Mouse (Mus musculus) cerebellum, adult (tissue): ENCODE data around the gene Zfp94.
A peak's percentile ranks its signal among the peaks of the same experiment; 100 is the strongest.

Experiments
- ATAC-seq: cut with Nextera tagmentation; 2 replicates; pipeline ENCODE4 v1.9.2; 2017; ENCODE audit warnings: mild to moderate bottlenecking, moderate library complexity, mixed read lengths; ENCODE audit not compliant: insufficient number of reproducible peaks, low FRiP score, low TSS enrichment

The Zfp94 gene

DNA sequence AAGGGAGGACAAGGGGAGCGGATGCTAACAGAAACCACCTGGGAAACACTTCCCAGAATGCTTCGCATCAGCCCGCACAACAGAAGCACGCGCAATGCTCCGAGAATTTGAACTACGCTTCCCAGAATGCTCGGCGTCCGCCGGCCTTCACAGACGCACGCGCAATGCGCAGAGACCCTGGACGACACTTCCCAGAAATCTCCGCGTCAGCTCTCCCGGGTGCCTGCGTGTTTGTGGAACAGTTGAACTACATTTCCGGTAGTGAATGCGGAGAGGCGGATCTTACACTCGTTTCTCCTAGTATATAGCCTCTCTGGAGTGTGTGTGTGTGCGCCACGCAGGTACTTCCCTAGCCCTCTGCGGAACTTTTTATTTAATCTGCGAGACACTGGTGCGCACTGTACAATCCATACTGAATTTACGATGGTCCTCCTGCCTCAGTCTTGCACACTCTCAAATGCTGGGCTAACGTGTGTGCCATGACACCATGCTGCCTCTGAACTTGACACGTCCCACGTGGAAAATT lies at the start of gene Zfp94:
Gene Zfp94, minus strand, starts transcription at position 100 of the 526 bp plus-strand sequence.
- ATAC-seq: peak; percentile 97

DNA sequence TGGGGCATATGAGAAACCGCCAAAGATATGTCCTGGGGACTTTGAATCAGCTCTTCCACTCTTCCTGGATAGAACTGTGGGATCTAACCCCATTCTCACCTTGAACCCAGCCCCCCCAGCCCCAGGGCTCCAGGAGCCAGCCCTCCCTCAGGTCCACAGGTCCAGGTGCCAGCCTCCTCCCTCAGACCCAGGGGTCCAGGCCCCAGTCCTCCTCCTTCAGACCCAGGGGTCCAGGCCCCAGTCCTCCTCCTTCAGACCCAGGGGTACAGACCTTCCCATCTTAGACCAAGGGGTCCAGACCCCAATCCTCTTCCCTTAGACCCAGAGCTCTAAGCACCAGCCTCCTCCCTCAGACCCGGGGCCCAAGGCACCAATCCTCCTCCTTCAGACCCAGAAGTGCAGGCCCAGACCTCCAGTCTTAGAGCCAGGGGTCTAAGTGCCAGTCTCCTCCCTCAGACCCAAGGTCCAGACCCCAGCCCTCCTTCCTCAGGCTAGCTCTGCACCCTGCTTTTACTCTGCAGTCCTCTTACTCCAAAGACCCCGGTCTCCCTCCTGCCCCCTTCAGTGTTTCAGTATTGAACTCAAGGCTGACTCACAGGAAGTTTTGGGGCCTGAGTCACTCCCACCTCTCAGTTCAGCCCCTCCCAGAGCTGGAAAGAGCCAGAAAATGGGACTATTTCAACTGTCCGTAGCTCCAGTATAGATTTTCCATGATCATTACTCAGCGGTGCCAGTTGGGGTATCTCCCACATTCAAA lies 49.0 kb upstream of the Zfp94 start:
- ATAC-seq: no peak

DNA sequence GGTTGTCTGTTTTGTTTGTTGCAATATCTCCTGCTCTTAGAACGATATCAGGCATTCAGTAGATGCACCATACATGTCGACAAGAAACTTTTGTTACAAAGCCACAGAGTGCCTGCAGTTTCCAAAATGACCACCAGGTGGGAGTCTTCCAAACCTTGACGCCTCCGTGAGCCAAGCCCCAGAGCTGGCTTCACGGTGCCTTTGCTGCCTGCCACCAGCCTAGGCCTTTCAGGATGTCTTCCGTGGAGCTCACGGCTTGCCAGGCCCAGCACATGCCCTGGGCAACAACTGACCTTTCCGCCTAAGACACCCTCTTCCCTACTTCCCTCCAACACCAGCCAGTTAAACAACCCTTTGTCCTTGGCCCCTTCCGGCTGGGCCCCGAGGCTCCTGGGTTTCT lies 48.4 kb upstream of the Zfp94 start:
- ATAC-seq: peak; percentile 72; the same call in 1 of the 2 replicates

DNA sequence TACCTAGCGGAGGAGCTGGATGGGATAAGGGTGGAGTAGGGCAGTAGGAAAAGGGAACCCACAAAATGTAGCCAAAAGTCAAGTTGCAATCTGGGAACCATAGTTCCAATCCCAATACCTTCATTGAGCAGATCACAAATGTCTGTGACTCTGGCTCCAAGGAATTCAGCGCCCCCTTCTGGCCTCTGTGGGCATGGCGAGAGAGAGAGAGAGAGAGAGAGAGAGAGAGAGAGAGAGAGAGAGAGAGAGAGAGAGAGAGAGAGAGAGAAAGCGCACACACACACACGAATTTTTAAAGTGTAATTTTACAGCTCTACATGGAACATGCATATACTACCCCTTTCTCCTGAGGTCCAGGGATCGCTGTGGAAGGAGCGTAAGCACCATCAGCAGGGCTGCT lies 46.8 kb upstream of the Zfp94 start:
- ATAC-seq: no peak

DNA sequence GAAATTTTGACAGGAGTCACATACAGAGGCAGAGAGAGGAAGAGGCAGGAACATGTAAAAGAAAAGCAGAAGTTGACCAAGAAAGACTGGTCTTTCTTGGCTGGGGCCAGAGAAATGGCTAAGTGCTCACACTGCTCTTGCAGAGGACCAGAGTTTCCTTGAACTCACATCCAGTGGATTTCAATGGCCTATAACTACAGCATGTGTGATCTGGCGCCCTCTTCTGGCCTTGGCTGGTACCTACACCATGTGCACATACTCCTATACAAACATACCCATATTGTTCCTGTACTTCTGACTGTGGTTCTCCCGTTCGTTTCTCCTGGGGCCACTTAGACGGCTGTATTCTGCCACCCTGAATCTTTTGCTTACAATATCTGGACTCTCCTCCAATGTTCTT lies 44.5 kb upstream of the Zfp94 start:
- ATAC-seq: no peak

DNA sequence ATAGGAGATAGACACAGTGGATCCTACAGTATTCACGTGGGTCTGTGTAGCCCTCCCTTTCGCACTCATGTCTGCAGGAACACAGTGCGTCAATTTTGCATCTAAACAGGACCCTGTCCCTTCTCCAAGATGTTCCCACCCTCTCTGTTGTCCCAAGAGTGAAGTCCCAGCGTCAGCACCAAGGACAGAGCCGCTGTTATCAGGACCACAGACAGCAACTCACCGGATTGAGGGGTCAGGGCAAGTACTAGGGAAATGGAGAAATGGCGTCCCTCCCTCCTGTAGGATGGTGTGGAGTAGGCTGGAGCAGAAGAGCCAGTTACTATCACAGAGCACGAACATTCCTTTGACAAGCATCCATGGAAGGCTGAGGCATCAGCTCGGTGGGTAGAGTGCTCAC lies 42.8 kb upstream of the Zfp94 start:
- ATAC-seq: no peak

DNA sequence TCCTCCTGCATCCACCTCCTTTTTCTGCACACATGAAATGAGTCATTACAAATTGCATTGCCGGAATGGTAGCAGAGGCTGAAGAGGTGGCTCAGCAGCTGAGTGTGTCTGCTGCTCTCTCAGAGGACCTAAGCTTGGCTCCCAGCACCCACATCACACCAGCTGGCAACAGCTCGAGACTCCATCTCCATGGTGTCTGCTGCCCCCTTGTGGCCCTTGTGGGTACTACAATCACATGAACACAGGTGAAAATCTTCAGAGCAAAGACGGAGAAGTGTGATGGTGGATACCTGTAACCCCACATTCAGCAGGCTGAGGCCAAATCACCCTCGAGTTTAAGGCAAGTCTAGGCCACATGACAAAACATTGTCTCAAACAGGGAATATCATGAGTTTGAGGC lies 41.4 kb upstream of the Zfp94 start:
- no peak for ATAC-seq

DNA sequence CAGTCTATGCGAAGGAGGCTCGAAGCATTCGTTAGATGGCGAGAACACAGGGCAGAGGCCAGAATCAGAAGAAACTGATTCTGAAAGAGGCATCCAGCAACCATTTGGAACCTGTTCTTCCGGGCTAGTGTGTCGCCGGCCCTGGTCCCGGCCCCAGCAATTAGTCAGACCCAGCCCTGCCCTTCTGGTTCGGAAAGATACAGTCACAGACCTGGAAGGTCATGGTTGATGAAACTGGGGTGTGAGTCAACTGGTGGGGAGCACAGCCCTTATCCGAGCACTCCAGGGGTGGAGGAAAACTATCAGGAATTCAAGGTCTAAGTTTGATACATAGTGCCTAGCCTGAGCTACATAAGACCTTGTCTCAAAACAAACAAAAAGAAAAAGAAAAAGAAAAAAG lies 39.6 kb upstream of the Zfp94 start:
- ATAC-seq: no peak

DNA sequence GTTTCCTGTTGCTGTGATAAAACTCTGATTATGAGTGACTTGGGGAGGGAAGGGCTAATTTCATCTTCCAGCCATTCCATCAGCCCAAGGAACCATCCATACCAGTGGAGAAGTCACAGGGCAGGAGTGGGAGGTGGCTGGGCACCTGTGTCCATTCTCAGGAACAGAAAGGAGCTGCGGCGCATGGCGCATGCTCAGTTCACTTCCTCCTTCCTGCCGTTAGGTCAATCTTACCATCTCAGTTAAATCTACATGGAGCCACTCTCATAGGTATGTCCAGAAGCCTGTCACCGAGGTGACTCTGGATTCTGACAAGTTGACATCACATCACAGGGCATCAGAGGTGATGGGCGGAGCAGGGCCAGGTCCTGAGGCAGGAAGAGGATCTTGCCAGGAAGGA lies 39.2 kb upstream of the Zfp94 start:
- ATAC-seq: no peak

DNA sequence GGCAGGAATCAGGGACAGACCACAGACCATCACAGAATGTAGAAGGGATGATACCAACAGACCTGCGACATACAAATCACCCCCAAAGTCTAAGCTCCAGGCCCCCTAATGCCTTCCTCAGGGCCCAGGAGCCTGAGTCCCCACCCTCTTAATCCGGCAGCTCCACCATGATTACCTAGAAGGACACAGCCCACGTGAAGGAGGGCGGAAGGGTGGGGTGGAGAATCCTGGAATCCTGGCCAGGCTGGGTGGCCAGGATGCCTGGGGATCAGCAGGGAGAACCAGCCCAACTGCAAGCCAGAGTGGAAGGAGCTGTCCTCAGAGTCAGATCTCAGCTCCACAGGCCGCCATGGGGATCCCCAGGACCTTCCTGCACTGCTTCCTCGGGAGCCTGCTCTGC lies 32.4 kb upstream of the Zfp94 start, which contains the start of gene Lypd5:
Gene Lypd5, plus strand, starts transcription at position 301 of the 400 bp plus-strand sequence.
- ATAC-seq: no peak

DNA sequence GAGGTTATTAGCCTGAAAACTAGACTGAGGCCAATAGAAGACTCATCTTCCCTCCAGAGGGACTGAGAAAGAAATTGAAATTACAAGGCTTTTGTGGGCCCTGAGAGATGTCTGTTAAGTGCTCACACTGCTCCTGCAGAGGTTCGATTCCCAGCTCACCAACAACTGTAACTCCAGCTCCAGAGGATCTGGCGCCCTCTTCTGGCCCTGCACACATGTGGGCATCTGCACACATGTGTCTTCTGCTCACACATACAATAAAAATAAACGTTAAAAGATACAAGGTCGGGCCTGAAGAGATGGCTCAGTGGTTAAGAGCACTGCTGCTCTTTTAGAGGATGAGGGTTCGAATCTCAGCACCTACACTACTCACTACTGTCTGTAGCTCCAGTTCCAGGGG lies 30.0 kb upstream of the Zfp94 start:
- no peak for ATAC-seq

DNA sequence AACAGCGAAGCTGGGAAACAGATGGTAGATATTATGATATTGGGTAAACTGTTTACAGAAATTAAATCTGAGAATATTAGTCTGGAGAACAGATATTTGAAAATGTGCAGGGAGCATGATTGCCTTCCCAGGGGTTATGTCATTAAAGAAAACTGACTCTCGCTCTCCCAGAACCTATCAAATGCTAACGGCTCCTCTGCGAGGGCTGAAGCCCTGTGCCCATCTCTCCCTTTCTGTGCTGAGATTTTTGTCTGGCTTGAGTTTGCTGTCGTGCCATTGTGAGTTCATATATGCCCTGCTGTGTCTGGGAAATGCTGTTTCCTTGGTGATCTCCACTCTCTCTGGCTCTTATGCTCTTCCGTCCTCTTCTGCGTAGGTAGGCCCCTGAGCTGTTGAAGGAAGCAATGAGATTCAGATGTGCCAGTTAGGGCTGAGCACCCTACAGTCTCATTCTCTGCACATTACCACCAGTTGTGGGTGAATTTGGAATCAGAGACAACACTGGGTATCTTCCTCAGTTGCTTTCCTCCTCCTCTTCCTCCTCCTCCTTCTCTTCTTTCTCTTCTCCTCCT lies 27.3 kb upstream of the Zfp94 start:
- ATAC-seq: no peak

DNA sequence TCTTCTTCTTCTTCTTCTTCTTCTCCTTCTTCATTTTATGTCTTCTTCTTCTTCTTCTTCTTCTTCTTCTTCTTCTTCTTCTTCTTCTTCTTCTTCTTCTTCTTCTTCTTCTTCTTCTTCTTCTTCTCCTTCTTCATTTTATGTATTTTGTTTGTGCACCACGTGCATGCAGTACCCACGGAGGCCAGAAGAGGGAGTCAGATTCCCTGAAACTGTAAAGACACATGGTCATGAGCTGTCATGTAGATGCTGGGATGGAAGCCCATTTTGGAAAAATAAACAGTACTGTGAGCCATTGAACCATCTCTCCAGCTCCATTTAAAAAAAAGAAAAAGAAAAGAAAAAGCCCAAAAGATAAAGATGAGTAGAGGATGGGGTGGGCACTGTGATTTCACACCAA lies 21.8 kb upstream of the Zfp94 start:
- no peak for ATAC-seq

DNA sequence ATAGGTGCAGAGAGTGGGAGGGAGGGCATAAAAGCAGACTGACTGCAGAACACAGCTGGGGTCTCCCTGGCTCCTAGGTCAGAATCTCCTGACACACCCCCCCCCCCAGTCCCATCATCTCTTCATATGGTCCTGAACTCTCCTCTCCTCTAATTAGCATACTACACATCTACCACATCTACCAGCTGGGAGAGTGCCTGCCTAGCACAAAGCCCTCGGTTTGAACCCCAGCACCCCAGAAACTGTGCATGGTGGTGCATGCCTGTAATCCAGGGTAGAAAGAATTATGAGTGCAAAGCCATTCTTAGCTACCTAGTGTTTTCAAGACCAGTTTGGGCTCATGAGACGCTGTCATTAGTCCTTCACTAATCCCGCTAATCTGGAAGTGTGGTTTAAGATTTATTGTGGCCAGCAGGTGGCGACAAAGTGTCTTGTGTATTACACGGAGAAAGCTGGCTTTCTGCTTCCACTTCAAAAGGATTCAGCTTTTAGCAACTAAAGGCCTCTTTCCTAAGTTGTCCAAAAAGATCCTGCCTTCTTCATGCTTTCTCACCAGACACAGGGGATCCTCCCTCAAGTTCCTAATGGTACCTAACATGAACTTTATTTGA lies 19.3 kb upstream of the Zfp94 start:
- no peak for ATAC-seq

DNA sequence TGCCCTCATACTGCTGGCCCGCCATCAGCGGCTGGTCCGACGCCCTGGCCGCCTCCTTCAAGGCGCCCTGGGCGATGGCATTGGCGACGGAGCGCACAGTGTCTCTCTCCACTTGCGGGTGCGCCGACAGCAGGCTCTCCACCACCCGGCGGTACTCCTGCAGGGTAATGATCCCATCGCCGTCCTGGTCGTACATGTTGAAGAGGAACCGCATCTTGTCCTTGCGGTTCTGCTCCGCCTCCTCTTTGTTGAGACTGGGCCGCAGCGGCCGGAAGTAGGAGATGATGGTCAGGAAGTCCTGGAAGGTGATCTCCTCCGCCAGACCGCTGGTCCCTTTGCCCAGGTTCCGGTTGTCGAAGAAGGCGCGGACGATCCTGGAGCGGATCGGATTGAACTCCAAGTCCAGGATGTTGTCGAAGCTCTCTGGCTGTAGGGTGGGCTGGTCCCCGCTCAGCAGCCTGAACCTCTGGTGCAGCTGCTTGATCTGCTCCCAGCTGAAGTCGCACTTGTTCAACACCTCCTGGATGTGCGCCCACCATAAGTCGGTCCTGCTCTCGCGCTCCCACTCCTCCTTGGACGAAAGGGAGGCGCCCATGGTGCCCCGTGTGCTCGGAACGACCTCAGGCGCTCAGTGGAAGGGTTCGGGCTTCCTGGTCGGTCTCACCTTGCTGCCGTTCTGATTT lies 17.0 kb upstream of the Zfp94 start, which contains the start of gene Tescl:
Gene Tescl, minus strand, starts transcription at position 633 of the 683 bp plus-strand sequence.
- ATAC-seq: no peak

DNA sequence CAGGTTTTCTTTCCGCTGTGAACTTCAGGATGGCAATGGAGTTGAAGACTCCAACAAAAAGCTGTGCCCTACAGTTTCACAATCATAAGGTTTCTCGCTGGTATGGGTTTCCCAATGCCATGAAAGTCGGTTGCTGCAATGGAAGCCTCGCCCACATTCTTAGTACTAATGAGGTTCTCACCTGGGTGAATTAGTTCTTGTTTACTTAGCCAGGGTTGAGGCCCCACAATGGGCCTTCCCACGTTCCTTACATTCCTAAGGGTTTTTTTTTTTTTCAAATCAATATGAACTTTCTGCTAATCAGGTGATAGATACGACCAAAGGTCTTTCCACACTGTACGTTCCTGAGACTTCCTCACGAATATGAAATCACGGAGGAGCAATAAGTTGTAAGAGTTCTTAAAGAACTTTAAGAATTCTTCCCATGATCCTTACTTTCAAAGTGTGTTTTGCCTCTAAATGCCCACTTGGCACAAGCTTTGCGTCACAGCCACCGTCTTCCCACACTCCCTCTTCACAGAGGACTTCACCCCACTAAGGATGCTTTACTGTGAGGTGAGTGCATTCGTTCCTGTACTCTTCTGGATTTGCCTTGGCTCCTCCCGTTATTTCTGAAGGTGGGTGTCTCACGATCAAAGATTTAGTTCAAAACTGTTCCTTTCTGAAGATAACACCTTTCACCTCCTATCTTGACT lies 11.0 kb upstream of the Zfp94 start:
- no peak for ATAC-seq

DNA sequence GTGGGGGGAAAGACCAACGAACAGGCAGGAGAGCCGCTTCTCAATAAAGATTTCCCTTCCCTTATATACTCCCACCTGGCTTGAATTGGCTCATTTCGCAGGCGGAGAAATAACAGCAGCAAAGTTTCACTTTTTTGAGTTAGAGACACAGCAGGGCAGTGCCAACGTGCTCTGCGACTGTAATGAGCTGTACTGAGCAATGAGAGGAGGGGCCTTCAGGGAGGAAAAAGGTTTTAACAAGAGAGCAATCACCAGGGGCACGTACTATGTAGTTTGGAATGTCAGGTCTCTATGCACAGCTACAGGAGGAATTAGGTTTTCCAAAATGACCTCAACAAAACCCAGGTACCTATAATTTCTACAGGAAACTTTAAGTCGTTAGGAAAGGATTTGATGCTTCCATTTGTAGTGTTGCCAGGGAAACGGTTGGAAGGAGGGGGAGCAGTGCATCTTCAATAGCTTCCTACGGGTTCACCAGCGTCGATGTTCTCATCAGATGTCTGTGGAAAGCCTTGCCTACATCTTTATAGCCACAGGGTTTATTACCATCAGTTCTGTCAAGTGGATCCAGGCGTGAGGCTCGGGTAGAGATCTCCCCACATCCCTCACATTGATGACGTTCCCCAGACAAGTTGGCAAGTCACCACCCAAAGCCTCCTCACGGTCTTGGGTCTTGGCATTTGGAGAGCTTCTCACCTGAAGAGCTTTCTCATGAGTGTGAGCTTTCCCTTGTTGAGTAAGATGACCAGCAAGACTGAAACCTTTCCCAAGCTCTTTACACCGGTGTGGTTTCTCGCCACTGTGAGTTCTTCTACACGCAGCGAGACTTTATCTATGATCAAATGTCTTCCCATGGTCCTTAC lies 10.0 kb upstream of the Zfp94 start:
- ATAC-seq: no peak

DNA sequence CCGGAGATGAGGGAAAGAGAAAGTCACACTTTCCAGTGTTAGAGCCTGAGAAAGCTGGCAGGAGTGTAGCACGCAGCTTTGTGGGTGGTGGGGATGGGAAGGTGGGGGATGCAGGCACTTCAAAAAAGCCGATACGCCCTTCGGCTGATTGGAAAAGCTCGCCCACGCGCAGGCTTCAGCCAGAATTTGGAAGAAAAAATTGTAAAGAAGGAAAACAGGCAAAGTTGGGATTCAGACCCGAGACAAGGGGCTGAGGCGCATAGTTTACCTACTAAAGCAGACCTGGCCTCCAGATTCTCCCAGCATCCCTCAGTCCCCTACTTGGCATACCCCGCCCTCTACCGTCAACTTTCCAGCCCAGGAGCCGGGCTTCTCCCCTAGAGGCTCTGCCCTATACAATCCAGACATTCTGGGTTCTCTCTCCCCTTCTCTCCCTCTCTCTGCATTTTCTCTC lies 9.2 kb upstream of the Zfp94 start:
- no peak for ATAC-seq

DNA sequence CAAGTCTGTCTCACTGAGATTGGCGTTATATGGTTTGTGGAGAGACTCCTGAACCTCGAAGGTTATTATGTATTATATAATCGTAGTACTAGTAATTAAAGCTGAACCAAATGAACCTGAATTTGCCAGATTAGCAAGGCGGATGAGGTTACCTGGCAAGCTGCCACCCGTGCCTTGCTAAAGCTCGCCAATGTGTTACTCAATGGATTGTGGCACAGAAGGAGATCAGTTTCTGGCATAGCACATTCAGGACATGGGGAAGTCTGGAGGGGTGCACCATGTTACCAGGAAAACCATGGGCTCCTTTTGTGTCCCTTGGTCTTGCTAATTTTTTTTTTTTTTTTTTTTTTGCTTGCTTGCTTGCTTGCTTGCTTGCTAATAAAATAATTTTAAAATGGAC lies 8.7 kb upstream of the Zfp94 start:
- no peak for ATAC-seq
